Mouse (Mus musculus): ENCODE data around the gene Vmn1r42. TPM values are rescaled to one million over a fixed set of nuclear protein-coding genes. Genes with fewer than 3 reads are reported as not detected.
"Not testable (repeated sequence)": the region's sequence is repeated elsewhere in the genome, so short reads cannot be mapped to it uniquely, and the experiment has no call there.

Gene Vmn1r42
- not detected for polyA plus RNA-seq (2017; shearing (Covaris generic))

DNA sequence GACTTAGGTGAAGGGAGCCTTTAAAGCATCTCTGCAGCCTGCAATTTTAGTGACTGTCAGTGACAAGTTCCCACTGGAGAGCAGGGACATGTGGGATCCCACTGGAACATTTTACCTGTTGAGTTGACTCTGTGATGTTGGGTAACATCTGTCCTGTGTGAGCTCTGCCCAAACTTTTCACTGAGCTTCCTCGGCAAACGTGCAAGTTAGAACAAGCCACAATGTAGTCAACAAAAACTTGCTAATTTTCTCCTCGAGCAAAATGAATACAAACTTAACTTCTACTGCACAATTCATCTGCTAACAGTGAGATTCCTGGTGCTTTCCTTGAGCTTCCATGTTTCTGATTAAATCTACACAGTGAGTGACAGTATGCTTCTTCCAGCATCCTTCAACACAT is at the start of gene Vmn1r42, which contains the start of gene Vmn1r43:
TSS of gene Vmn1r42 (minus strand) at position 101 of the 400 bp plus-strand sequence.
TSS of gene Vmn1r43 (minus strand) at position 101 of the 400 bp plus-strand sequence.
- not testable (repeated sequence) for ATAC-seq

DNA sequence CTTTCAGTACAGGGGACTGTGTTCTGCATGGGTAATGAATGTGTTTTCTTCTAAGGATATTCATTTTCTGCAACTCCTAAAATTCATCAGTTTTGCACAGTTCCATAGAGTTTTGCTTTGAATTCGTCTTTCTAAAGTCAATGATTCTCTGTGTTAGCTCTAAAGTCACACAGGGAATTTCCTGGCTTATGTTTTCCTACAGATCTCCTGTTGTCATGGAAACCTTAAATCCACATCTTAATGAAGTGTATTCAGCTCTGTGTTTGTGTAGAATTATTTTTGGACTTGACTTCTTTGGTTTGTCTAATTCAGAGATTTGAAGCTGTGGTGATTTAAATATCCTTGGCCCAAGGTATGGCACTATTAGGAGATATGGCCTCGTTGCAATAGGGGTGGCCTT is 7.6 kb upstream of the Vmn1r42 start:
- ATAC-seq, result no peak

DNA sequence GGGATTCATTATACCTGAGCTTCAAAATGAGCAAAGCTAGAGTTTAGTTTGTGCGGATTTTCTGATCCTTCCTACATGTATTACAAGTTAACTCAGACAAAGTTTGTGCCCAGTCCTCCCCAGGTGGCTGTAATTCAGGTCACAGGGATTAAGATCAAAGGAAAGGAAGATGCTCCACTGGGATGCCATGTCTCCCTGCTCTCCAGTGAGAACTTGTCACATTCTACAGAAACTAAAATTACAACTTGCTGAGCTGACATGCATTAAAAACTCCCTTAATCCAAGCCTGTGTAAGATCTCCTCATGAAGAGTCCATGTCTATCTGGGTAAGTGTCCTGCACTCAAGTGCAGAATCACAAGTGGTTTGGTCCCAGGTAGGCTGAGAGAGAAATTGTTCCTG is 7.1 kb upstream of the Vmn1r42 start, which contains the start of gene Vmn1r44:
TSS of gene Vmn1r44 (plus strand) at position 301 of the 400 bp plus-strand sequence.
- ATAC-seq, result no peak

DNA sequence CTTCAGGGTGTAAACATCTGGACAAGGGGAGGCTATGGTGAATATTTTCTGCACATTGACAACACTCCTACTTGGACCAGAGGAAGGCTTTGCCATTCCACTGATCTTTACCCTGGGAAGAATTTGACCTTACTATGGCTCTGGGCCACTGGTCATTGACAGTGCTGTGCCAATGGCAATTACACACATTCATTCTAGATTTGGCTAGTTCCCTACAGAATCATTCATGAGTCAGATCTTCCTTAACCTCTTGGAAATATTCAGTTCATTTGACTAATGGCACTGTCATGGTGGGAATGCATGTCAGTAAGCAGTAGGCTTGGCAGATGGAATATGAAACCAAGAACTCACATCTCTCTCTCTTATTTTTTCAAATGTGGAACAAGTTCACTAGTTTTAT is 4.7 kb upstream of the Vmn1r42 start:
- no peak for ATAC-seq

DNA sequence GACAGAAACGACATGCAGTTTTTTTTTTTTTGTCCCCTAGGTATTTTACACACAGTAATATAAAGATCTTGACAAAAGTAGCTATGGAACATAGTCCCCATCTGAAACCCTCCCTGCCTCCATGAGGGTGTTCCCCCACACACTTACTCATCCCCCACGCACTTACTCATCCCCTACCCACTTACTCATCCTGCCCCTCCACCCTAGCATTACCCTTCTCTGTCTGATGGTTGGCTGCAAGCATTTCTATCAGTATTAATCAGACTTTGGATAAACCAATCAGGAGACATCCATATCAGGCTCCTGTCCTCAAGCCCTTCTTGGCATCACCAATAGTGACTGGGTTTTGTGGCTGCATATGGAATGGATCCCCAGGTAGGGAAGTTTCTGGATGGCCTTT is 750 bp upstream of the Vmn1r42 start:
- no peak for ATAC-seq

DNA sequence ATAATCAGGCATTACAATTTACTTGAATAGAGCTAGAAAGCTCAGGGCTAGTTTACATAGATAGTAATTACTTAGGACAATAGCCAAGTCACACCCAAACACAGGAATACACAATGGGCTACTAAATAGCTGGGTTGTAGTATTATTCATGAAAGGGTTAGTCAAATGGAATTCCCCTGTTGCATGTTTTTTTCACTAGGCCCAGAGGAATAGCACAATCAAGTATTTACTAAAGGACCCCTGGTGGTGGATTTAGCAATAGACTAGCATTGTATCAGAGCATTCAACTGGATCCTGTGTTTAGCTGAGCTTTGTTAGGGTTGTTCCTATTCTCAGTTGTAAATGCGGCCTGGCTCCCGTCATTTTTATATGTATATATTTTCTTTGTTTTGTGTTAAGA is 8.2 kb downstream of the Vmn1r42 start:
- ATAC-seq, result no peak

DNA sequence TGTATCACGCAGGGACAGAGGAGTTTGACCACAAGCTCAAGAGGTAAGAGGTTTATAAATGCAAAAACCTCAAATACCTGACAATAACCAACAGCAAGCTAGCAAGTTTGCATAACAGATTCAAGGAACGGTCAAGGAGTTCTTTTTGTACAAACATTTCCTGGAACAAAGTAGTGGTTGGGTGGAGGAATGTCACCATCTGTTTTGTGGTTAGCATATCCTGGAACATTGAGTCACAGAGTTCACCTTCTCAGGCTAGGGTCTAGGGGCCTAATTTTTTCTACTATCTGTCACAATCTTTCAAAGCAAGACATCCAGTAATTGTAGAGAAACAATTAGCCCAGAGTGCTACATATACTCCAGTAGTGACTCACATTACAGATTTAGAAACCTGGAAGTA is 8.9 kb downstream of the Vmn1r42 start:
- no peak for ATAC-seq

DNA sequence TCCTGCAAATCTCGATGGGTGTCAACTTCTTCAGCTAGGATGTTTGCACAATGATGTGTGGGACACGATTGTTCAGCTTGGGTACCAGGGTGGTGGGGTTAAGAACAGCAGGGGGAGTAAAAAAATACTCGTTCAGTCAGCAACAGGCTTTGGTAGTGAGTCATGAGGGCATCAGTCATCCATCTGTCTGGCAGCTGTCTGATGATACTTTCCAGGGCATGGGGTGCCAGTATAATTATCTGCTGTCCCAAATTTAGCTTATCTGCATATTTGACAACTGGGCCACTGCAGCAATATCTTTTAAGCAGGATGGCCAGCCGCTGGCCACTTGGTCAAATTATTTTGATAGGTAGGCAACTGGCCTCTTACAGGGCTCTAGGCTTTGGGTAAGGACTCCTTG is 12.4 kb downstream of the Vmn1r42 start:
- no peak for ATAC-seq

DNA sequence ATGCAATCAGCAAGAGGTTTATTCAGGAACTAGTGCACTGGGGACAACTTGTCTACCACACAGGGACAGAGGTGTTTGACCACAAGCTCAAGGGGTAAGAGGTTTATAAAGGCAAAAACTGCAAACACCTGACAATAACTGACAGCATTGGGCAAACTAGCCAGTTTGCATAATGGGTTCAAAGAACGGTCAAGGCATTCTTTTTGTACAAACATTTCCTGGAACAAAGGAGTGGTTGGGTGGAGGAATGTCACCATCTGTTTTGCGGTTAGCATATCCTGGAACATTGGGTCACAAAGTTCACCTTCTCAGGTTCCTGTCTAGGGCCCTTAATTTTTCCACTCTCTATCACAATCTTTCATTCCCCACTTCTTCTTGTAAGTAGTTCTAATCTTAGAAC is 16.4 kb downstream of the Vmn1r42 start:
- no peak for ATAC-seq

DNA sequence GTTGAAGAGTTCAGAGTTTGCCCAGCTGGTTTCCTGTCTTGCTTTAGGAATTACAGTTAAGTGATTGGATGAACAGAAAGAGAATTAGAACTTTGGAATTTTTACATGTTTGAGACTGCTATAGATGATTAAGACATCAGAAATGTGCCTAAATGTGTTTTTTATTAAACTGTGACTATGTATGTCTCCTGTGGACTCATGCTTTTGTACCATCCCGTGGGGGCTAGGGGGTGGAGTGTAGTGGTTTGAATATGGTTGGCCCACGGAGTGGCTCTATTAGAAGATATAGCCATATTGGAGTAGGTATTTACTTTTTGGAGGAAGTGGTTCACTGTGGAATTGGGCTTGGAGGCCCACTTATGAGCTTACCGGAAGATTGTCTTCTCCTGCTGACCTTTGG is 18.7 kb downstream of the Vmn1r42 start:
- ATAC-seq, result no peak

Other genes starting within 250 kb of the Vmn1r42 start
- under 1 TPM in 2 of 3 experiments, not detected in 1; 0.48 to 0.74 TPM for gene Txnrd3, start 232.4 kb downstream of the Vmn1r42 start, polyA plus RNA-seq (2017; shearing (Covaris generic))
- not detected for gene Vmn1r40, start 168.9 kb downstream of the Vmn1r42 start, polyA plus RNA-seq (2017; shearing (Covaris generic))
- gene Vmn1r41, start 135.6 kb downstream of the Vmn1r42 start, polyA plus RNA-seq (2017; shearing (Covaris generic)), result not detected
- gene Vmn1r43, start within 50 bp of the Vmn1r42 start, polyA plus RNA-seq (2017; shearing (Covaris generic)), result not detected
- not detected for gene Vmn1r44, start 7.2 kb upstream of the Vmn1r42 start, polyA plus RNA-seq (2017; shearing (Covaris generic))
- gene Vmn1r45, start 64.2 kb upstream of the Vmn1r42 start, polyA plus RNA-seq (2017; shearing (Covaris generic)), result not detected
- under 1 TPM in 2 of 3 experiments, not detected in 1; 0.03 to 0.07 TPM for gene Vmn1r46, start 92.9 kb upstream of the Vmn1r42 start, polyA plus RNA-seq (2017; shearing (Covaris generic))
- gene Vmn1r47, start 139.7 kb upstream of the Vmn1r42 start, polyA plus RNA-seq (2017; shearing (Covaris generic)), result not detected
- gene Vmn1r48, start 160.4 kb upstream of the Vmn1r42 start, polyA plus RNA-seq (2017; shearing (Covaris generic)), result not detected
- gene Vmn1r49, start 202.1 kb upstream of the Vmn1r42 start, polyA plus RNA-seq (2017; shearing (Covaris generic)), result under 1 TPM in 2 of 3 experiments, not detected in 1; 0.07 to 0.08 TPM
- gene Vmn1r50, start 225.0 kb upstream of the Vmn1r42 start, polyA plus RNA-seq (2017; shearing (Covaris generic)), result not detected
- gene Vmn1r51, start 246.2 kb upstream of the Vmn1r42 start, polyA plus RNA-seq (2017; shearing (Covaris generic)), result not detected

Data from inflammation-experienced regulatory T-cells, adult 6 months (primary cell).